Mouse (Mus musculus) neural tube, embryonic 11.5 days (tissue): ENCODE measurements at regions not wholly inside any gene's neighbourhood (a gene's known extent, or its start where the extent isn't known, plus 50 kb on each side); places are given as distances from the start of the nearest gene placed in this dataset.

Experiments
- ATAC-seq: fragments of 200-750 bp; cut with Nextera tagmentation; 2 replicates; pipeline ENCODE4 v1.8.0; 2017; ENCODE audit warnings: moderate number of reproducible peaks, mild to moderate bottlenecking, moderate TSS enrichment, moderate library complexity; ENCODE audit not compliant: insufficient read depth, low FRiP score, low TSS enrichment
- DNase-seq: peaks from one replicate; pipeline ENCODE4 v3.0.0-alpha.2; 2015; ENCODE audit warnings: low spot score
- H3K27ac ChIP-seq: fragments of 300-500 bp; sonication (generic); 2 replicates; pipeline ENCODE4 v1.5.1; 2014; ENCODE audit warnings: low read depth, mild to moderate bottlenecking, low read length
- H3K27me3 ChIP-seq: fragments of 300-500 bp; sonication (generic); 2 replicates; pipeline ENCODE4 v1.6.1; 2014; ENCODE audit warnings: mild to moderate bottlenecking, low read length, mixed read lengths; ENCODE audit not compliant: control insufficient read depth, insufficient read depth
- H3K36me3 ChIP-seq: fragments of 300-500 bp; sonication (generic); 2 replicates; pipeline ENCODE4 v1.6.1; 2014; ENCODE audit warnings: mild to moderate bottlenecking, low read length, moderate library complexity, mixed read lengths; ENCODE audit not compliant: control insufficient read depth, insufficient read depth
- H3K4me1 ChIP-seq: fragments of 300-500 bp; sonication (generic); 2 replicates; pipeline ENCODE4 v1.6.1; 2014; ENCODE audit warnings: low read length, mixed read lengths; ENCODE audit not compliant: control insufficient read depth, insufficient read depth
- H3K4me2 ChIP-seq: fragments of 300-500 bp; sonication (generic); 2 replicates; pipeline ENCODE4 v1.6.1; 2014; ENCODE audit warnings: low read depth, mild to moderate bottlenecking, moderate library complexity
- H3K4me3 ChIP-seq: fragments of 300-500 bp; sonication (generic); 2 replicates; pipeline ENCODE4 v1.5.1; 2014; ENCODE audit warnings: low read depth, low read length
- H3K9ac ChIP-seq: fragments of 300-500 bp; sonication (generic); 2 replicates; pipeline ENCODE4 v1.6.1; 2014; ENCODE audit warnings: mild to moderate bottlenecking, low read length
- H3K9me3 ChIP-seq: fragments of 300-500 bp; sonication (generic); 2 replicates; pipeline ENCODE4 v1.6.1; 2016; ENCODE audit warnings: low read length; ENCODE audit not compliant: control insufficient read depth
- WGBS: fragments of 180-500 bp; shearing (Covaris S2); extraction: QIAGEN DNeasy Blood & Tissue Kit; methylation state at CpG from one replicate; pipeline ENCODE4 v1.1.7; 2014; 5-methylcytosine and 5-hydroxymethylcytosine counted together

DNA sequence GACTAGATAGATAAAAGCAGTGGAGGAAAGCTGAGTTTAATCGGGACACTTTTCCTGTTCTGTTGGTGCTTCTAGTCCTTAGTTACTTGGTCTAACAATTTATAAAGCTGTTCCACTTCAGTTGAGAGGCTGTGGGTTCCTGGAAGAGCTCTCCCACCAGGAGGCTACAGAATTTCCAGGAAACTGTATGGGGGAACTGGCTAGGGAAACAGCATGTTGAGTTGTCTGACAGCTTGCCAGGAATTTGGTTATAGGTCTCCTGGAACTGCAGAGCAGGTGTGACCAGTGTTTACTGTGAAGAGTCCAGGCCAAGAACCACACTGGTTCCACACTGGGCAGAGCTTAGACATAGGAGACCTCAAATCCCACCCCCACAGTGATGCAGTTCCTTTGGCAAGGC is 65.0 kb upstream of the Pik3cg start:
- H3K9ac ChIP-seq, result no peak overlapping the region
- no peaks in the 10 kb centered on the region for H3K4me1 ChIP-seq
- 85% methylated on average over 1 of the region's 1 CpGs for WGBS
- no peaks in the 10 kb centered on the region for H3K27me3 ChIP-seq
- H3K36me3 ChIP-seq, result no peaks in the 10 kb centered on the region
- no peak overlapping the region for H3K4me2 ChIP-seq
- H3K4me3 ChIP-seq, result no peak overlapping the region
- H3K27ac ChIP-seq, result no peak overlapping the region
- no peaks in the 10 kb centered on the region for H3K9me3 ChIP-seq
- no peak for DNase-seq
- ATAC-seq, result no peak

DNA sequence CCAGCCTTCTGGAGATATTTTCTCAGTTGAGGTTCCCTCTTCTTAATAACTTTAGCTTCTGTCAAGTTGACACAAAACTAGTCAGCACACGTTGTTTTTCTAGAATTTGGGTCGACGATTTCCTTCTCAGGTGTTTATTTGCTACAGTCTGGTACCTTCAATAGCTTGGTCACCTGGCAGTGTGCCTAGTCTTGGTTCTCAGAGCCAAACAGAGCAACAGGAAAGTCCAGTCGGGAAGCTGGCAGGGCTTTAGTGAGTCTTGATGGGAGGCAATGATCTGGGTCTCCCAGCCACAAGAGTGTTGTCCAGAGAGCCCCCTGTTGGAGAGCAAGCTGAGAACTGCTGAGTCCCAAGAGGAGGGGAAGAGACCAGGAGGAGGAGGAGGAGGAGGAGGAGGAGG is 71.4 kb upstream of the Pik3cg start:
- 85% methylated on average over 4 of the region's 4 CpGs for WGBS
- no peaks in the 10 kb centered on the region for H3K9me3 ChIP-seq

DNA sequence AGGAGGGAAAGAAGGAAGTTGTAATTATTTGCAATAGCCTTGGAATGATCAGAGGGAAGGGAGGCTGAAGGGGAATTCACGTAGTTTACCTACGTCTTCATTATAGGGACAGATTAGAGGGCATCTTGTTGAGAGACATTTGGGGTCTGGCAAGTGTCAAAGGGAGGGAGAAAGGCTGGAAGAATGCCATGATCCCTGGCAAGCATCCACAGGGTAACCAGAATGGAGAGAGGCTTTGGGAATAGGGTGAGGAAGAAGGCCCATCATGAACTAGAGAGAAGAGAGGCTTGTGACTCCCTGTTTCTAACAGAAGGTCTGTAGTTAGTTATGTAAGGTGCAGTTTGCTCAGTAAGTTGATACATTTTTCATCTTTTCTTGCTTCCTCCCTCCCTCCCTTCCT is 71.8 kb upstream of the Pik3cg start:
- H3K27me3 ChIP-seq, result no peaks in the 10 kb centered on the region
- no peaks in the 10 kb centered on the region for H3K9me3 ChIP-seq
- H3K4me1 ChIP-seq, result no peaks in the 10 kb centered on the region
- no peak overlapping the region for H3K4me2 ChIP-seq
- 95% methylated on average over 2 of the region's 2 CpGs for WGBS
- H3K36me3 ChIP-seq, result no peaks in the 10 kb centered on the region
- no peak for DNase-seq
- ATAC-seq, result no peak
- H3K9ac ChIP-seq, result no peak overlapping the region
- H3K4me3 ChIP-seq, result no peak overlapping the region
- no peak overlapping the region for H3K27ac ChIP-seq

More for the DNA sequence above, 71.4 kb upstream of the Pik3cg start:
- Histone ChIP-seq H3K27ac (no peak overlapping the region), H3K4me3 (no peak overlapping the region), H3K4me2 (no peak overlapping the region), H3K9ac (no peak overlapping the region), H3K36me3 (no peaks in the 10 kb centered on the region), H3K27me3 (no peaks in the 10 kb centered on the region), H3K4me1 (no peaks in the 10 kb centered on the region)
- ATAC-seq (no peak), DNase-seq (no peak)

- Histone ChIP-seq H3K9ac (no peak overlapping the region), H3K9me3 (no peaks in the 10 kb centered on the region), H3K36me3 (no peaks in the 10 kb centered on the region), H3K4me2 (no peak overlapping the region), H3K4me3 (no peak overlapping the region), H3K4me1 (no peaks in the 10 kb centered on the region), H3K27me3 (no peaks in the 10 kb centered on the region), H3K27ac (no peak overlapping the region)
- ATAC-seq, result no peak
- WGBS, result 68% methylated on average over 5 of the region's 5 CpGs
- DNase-seq, result no peak
Measured at GRCm38 (mm10) chr12:32282371-32283163, 74.1 kb upstream of the Pik3cg start.

DNA sequence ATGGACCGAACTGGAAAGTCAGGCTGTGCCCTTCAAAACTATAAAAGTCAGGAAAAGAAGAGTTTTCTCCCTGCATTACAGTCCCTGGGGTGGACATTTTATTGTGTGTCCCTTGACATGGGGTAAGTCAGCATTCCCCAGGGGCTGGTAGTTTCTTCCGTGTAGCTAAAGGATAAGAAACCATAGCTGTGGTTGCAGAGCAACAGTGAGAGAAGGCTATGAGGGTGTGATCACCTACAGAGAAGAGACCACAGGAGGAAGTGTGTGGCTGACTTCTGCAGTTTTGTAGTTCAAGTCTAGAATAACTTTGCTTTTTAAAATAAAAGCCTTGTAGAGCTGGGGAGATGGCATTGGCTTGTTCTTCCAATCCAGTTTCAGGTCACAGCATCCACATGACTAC is 76.6 kb upstream of the Pik3cg start:
- no peak overlapping the region for H3K27ac ChIP-seq
- H3K9ac ChIP-seq, result no peak overlapping the region
- ATAC-seq (no peak), DNase-seq (no peak)
- H3K27me3 ChIP-seq, result no peaks in the 10 kb centered on the region
- H3K4me3 ChIP-seq, result no peak overlapping the region
- no peak overlapping the region for H3K4me2 ChIP-seq
- no peaks in the 10 kb centered on the region for H3K9me3 ChIP-seq
- no peaks in the 10 kb centered on the region for H3K4me1 ChIP-seq
- H3K36me3 ChIP-seq, result no peaks in the 10 kb centered on the region
- 84% methylated on average over 2 of the region's 2 CpGs for WGBS

GRCm38 (mm10) chr12:32286652-32287051 is 78.2 kb upstream of the Pik3cg start:
- ATAC-seq (no peak), DNase-seq (no peak)
- H3K4me3 ChIP-seq, result no peak overlapping the region
- H3K36me3 ChIP-seq, result no peaks in the 10 kb centered on the region
- H3K27me3 ChIP-seq, result no peaks in the 10 kb centered on the region
- H3K4me2 ChIP-seq, result no peak overlapping the region
- 30% methylated on average over 5 of the region's 5 CpGs for WGBS
- H3K9me3 ChIP-seq, result no peaks in the 10 kb centered on the region
- no peak overlapping the region for H3K9ac ChIP-seq
- no peaks in the 10 kb centered on the region for H3K4me1 ChIP-seq
- no peak overlapping the region for H3K27ac ChIP-seq

DNA sequence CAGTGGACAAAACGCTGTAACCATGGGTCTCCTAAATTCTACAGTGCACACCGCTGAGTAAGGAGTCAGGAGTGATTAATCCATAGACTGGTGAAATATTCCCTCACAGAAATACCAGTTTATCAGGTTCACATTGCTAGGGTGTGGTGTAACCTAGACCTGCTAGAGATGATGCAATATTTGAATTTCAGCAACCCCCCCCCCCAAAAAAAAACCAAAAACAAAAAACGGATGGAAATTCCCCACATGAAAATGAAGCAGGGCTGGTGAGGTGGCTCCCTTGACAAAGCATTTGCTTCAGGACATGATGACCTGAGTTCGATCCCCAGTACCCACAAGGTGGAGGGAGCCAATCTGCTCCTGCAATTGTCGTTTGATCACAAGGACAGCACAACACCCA is 82.7 kb upstream of the Pik3cg start:
- H3K36me3 ChIP-seq, result no peaks in the 10 kb centered on the region
- WGBS, result 75% methylated on average over 5 of the region's 5 CpGs

GRCm38 (mm10) chr12:32291962-32292748 is 83.7 kb upstream of the Pik3cg start:
- Histone ChIP-seq H3K36me3 (no peaks in the 10 kb centered on the region), H3K4me1 (no peaks in the 10 kb centered on the region), H3K27ac (no peak overlapping the region), H3K9me3 (no peaks in the 10 kb centered on the region), H3K9ac (peak overlapping the region; percentile 31; the same call in 1 of the 2 replicates), H3K4me2 (peak overlapping the region; percentile 45), H3K27me3 (no peaks in the 10 kb centered on the region), H3K4me3 (peak overlapping the region; percentile 14; the same call in 1 of the 2 replicates)
- peak; percentile 87 for ATAC-seq
- peak; percentile 77 for DNase-seq
- WGBS, result 27% methylated on average over 18 of the region's 18 CpGs

More for the DNA sequence above, 82.7 kb upstream of the Pik3cg start:
- H3K4me3 ChIP-seq, result no peak overlapping the region
- no peak overlapping the region for H3K9ac ChIP-seq
- no peaks in the 10 kb centered on the region for H3K9me3 ChIP-seq
- ATAC-seq (no peak), DNase-seq (no peak)
- no peaks in the 10 kb centered on the region for H3K27me3 ChIP-seq
- no peaks in the 10 kb centered on the region for H3K4me1 ChIP-seq
- no peak overlapping the region for H3K27ac ChIP-seq
- no peak overlapping the region for H3K4me2 ChIP-seq

- H3K4me2 ChIP-seq, result no peak overlapping the region
- H3K9ac ChIP-seq, result no peak overlapping the region
- H3K9me3 ChIP-seq, result no peaks in the 10 kb centered on the region
- H3K4me1 ChIP-seq, result no peaks in the 10 kb centered on the region
- H3K36me3 ChIP-seq, result no peaks in the 10 kb centered on the region
- 82% methylated on average over 5 of the region's 5 CpGs for WGBS
- H3K27ac ChIP-seq, result no peak overlapping the region
- H3K27me3 ChIP-seq, result no peaks in the 10 kb centered on the region
- DNase-seq (no peak), ATAC-seq (no peak)
- no peak overlapping the region for H3K4me3 ChIP-seq
Measured at GRCm38 (mm10) chr12:32292749-32293128, 84.3 kb upstream of the Pik3cg start.
